Mouse (Mus musculus) hindbrain, embryonic 11.5 days (tissue): ENCODE results near the gene Ppp6r3. TPM values are rescaled to one million over a fixed set of nuclear protein-coding genes. Genes with fewer than 3 reads are reported as not detected.

Experiments used
- ATAC-seq: fragments of 200-750 bp; cut with Nextera tagmentation; 2 replicates; pipeline ENCODE4 v1.8.0; 2017; ENCODE audit warnings: mild to moderate bottlenecking, moderate TSS enrichment, moderate library complexity; ENCODE audit not compliant: low FRiP score
- DNase-seq: peaks from one replicate; pipeline ENCODE4 v3.0.0-alpha.2; 2015; ENCODE audit warnings: low spot score
- H3K27ac ChIP-seq: fragments of 300-500 bp; sonication (generic); 2 replicates; pipeline ENCODE4 v1.5.1; 2014; ENCODE audit warnings: mild to moderate bottlenecking, low read depth, low read length
- H3K27me3 ChIP-seq: fragments of 300-500 bp; sonication (generic); 2 replicates; pipeline ENCODE4 v1.6.1; 2014; ENCODE audit warnings: mild to moderate bottlenecking, low read length, moderate library complexity, mixed read lengths; ENCODE audit not compliant: control insufficient read depth, insufficient read depth
- H3K36me3 ChIP-seq: fragments of 300-500 bp; sonication (generic); 2 replicates; pipeline ENCODE4 v1.6.1; 2014; ENCODE audit warnings: mild to moderate bottlenecking, low read length, moderate library complexity, mixed read lengths; ENCODE audit not compliant: control insufficient read depth, insufficient read depth
- H3K4me1 ChIP-seq: fragments of 300-500 bp; sonication (generic); replicated peaks from 2 replicates; pipeline ENCODE4 v1.6.1; 2014; ENCODE audit warnings: low read length, mixed read lengths; ENCODE audit not compliant: control insufficient read depth, insufficient read depth
- H3K4me2 ChIP-seq: fragments of 300-500 bp; sonication (generic); replicated peaks from 2 replicates; pipeline ENCODE4 v1.6.1; 2014; ENCODE audit warnings: mild to moderate bottlenecking, low read depth, low read length
- H3K4me3 ChIP-seq: fragments of 300-500 bp; sonication (generic); 2 replicates; pipeline ENCODE4 v1.5.1; 2014; ENCODE audit warnings: low read depth, low read length
- H3K9ac ChIP-seq: fragments of 300-500 bp; sonication (generic); 2 replicates; pipeline ENCODE4 v1.6.1; 2014; ENCODE audit warnings: low read depth, low read length
- H3K9me3 ChIP-seq: fragments of 300-500 bp; sonication (generic); 2 replicates; pipeline ENCODE4 v1.6.1; 2016; ENCODE audit warnings: low read length; ENCODE audit not compliant: control insufficient read depth
- WGBS: fragments of 180-500 bp; shearing (Covaris S2); extraction: QIAGEN DNeasy Blood & Tissue Kit; methylation state at CpG from one replicate; pipeline ENCODE4 v1.1.7; 2014; 5-methylcytosine and 5-hydroxymethylcytosine counted together
- polyA plus RNA-seq: library from polyadenylated mRNA; unstranded; fragments of >200 nt; fragmentation: Nextera tagmentation; extraction: Ambion mirVana; gene quantifications from 2 replicates; pipeline ENCODE4 v1.2.1, GENCODE M21; 2014

Gene Ppp6r3
- polyA plus RNA-seq, 1 experiment from 2014 or later: 74.8 TPM

DNA sequence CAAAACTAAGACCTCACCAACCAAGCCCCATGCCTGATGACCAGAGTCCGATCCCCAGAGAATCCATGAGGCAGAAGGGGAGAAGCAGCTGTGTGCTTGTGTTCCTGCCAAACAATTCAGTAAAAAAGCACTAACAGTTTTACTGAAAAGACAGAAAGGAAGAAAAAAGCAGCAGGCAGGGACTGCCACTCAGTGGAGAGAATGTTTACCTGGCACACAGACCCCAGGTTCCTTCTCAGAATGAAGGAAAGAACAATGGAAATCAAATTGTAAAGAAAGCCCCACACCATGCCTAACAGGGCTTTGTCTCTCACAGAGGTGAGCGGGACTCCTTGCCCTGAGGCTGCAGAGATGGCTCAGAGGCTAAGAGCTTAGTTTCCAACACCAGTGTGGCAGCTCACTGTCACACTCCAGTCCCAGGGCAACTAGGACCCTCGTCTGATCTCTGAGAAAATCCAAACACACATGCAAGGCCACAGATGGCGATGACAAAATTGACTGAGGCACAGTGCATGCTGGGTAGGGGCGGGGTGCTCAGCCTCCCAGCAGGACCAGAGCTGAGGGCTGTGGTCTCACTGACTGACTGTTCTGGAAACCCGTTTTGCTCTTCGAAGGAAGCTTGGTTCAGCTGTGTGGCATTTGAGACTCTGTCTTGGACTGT, 146.3 kb downstream of the Ppp6r3 start:
- no peaks in the 10 kb centered on the region for H3K36me3 ChIP-seq
- H3K9me3 ChIP-seq: no peaks in the 10 kb centered on the region
- H3K4me2 ChIP-seq: no peak overlapping the region
- no peaks in the 10 kb centered on the region for H3K4me1 ChIP-seq
- no peak overlapping the region for H3K9ac ChIP-seq
- H3K27ac ChIP-seq: no peak overlapping the region
- H3K4me3 ChIP-seq: no peak overlapping the region
- H3K27me3 ChIP-seq: no peaks in the 10 kb centered on the region
- 53% methylated on average over 7 of the region's 7 CpGs for WGBS
- peak; percentile 33; the same call in 1 of the 2 replicates for ATAC-seq
- peak; percentile 32 for DNase-seq

DNA sequence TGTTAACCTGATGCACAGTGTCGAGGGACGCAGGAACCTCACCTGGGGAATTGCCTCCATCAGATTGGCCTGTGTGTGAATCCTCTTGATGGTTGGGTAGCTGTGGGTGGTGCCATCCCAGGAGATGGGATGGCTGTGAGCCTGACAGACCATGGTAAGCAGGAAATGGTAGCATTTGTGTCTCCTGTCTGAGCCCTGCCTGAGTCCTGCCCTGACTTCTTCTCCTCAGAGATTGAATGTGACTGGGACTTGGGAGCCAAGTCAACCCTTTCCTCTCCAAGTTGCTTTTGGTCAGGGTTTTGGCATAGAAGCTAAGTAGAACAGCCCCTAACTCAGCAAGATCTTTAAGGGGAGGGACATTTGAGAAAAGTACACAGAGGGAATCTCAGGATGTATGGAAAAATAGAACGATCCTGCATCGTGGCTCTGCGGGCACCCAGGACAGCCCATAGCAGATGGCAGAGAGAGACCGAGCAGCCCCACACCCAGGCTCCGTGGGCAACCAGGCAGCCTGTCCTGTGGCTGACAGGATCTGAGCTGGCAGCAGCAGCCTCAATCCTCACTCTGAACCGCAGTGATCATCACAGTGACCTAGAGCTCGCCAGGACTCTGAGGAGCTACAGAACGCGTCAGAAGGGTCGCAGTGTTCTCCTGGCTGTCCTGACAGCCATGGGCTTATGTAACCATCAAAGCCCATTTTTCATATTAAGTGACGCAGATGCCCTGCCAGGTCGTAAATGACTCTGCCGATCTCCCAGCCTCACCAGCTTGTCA, 147.3 kb downstream of the Ppp6r3 start:
- Histone ChIP-seq H3K9me3 (no peaks in the 10 kb centered on the region), H3K4me3 (no peak overlapping the region), H3K27me3 (no peaks in the 10 kb centered on the region), H3K4me2 (no peak overlapping the region), H3K9ac (no peak overlapping the region), H3K27ac (no peak overlapping the region), H3K36me3 (no peaks in the 10 kb centered on the region), H3K4me1 (no peaks in the 10 kb centered on the region)
- ATAC-seq (no peak), DNase-seq (no peak)
- WGBS: 87% methylated on average over 15 of the region's 15 CpGs

GRCm38 (mm10) chr19:3424214-3424613, 151.3 kb downstream of the Ppp6r3 start:
- Histone ChIP-seq H3K27ac (no peak overlapping the region), H3K4me3 (no peak overlapping the region), H3K27me3 (no peaks in the 10 kb centered on the region), H3K36me3 (no peaks in the 10 kb centered on the region), H3K9me3 (no peaks in the 10 kb centered on the region), H3K9ac (no peak overlapping the region), H3K4me1 (no peaks in the 10 kb centered on the region), H3K4me2 (no peak overlapping the region)
- DNase-seq (no peak), ATAC-seq (no peak)
- 91% methylated on average over 2 of the region's 2 CpGs for WGBS

GRCm38 (mm10) chr19:3422981-3423380, 152.6 kb downstream of the Ppp6r3 start:
- 68% methylated on average over 4 of the region's 4 CpGs for WGBS
- Histone ChIP-seq H3K9me3 (no peaks in the 10 kb centered on the region), H3K4me1 (no peaks in the 10 kb centered on the region), H3K9ac (no peak overlapping the region), H3K36me3 (no peaks in the 10 kb centered on the region), H3K4me3 (no peak overlapping the region), H3K27ac (0 out of 2 replicates have a peak overlapping the region, but pooled peaks have one; percentile 36), H3K27me3 (no peaks in the 10 kb centered on the region), H3K4me2 (no peak overlapping the region)
- DNase-seq: no peak
- no peak for ATAC-seq

- WGBS: 33% methylated on average over 6 of the region's 6 CpGs
- 0 out of 2 replicates have a peak overlapping the region, but pooled peaks have one; percentile 36 for H3K27ac ChIP-seq
- no peaks in the 10 kb centered on the region for H3K4me1 ChIP-seq
- peak; percentile 54 for ATAC-seq
- peak; percentile 40 for DNase-seq
- H3K4me2 ChIP-seq: no peak overlapping the region
- H3K27me3 ChIP-seq: no peaks in the 10 kb centered on the region
- no peak overlapping the region for H3K4me3 ChIP-seq
- no peaks in the 10 kb centered on the region for H3K36me3 ChIP-seq
- H3K9me3 ChIP-seq: no peaks in the 10 kb centered on the region
- no peak overlapping the region for H3K9ac ChIP-seq
Measured at GRCm38 (mm10) chr19:3422488-3422887, 153.1 kb downstream of the Ppp6r3 start.

DNA sequence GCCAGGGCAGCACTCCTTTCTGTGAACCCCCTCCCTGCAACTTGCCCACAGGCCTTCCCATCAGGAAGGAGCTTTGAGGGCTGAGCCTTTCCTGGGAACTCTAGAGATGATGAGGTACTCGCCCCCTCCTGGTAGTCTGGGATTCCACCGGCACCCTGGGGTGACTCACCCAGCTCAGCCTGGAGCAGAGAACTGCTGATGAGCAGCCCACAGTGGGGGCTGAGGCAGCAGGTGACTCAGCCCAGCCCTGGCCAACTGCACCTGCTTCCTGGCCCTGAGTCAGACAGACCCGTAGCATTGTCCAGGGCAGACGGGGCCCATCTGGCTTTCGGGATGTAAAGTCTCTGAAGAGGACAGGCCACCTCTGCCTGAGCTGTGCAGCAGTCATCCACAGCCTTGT, 156.3 kb downstream of the Ppp6r3 start:
- Histone ChIP-seq H3K4me1 (no peaks in the 10 kb centered on the region), H3K27ac (no peak overlapping the region), H3K36me3 (no peaks in the 10 kb centered on the region), H3K4me2 (no peak overlapping the region), H3K9me3 (no peaks in the 10 kb centered on the region), H3K9ac (no peak overlapping the region), H3K4me3 (no peak overlapping the region), H3K27me3 (peaks cover 10% of the 10 kb centered on the region)
- ATAC-seq (no peak), DNase-seq (no peak)
- WGBS: 74% methylated on average over 5 of the region's 5 CpGs

DNA sequence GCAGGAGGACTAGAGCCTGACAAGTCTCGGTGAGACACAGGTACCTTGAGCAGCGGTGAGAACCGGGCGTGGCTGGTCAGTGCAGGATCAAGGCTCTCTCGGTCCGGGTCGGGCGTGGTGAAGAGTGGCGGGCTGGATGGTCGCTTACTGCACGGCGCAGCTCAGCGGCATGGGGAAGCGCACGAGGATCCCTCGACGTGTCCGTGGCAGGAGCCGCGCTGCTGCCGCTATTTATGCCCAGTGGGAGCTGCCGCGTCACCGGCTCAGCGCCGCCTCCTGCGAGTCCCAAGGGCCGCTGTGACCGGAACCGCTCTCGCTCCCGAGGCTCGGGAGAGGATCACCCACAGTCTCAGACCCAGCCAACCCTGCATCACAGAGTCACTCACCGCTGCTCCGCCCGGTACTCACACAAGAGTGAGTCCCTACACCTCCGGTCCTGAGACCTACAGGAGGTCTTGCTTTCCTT, 161.2 kb downstream of the Ppp6r3 start, which contains the start of gene Gal:
TSS of gene Gal (minus strand) at position 277 of the 466 bp plus-strand sequence.
- H3K36me3 ChIP-seq: no peaks in the 10 kb centered on the region
- H3K9me3 ChIP-seq: no peaks in the 10 kb centered on the region
- 0 out of 2 replicates have a peak within 1 kb of the TSS, but pooled peaks have one; percentile 11 for H3K9ac ChIP-seq
- peak within 1 kb of the TSS; percentile 46 for H3K4me2 ChIP-seq
- peaks cover 19% of the 10 kb centered on the region for H3K27me3 ChIP-seq
- 6% methylated on average over 28 of the region's 37 CpGs for WGBS
- ATAC-seq (peak; percentile 33; the same call in 1 of the 2 replicates), DNase-seq (peak; percentile 42)
- H3K27ac ChIP-seq: no peak within 1 kb of the TSS
- no peaks in the 10 kb centered on the region for H3K4me1 ChIP-seq
- peak within 1 kb of the TSS; percentile 23 for H3K4me3 ChIP-seq

DNA sequence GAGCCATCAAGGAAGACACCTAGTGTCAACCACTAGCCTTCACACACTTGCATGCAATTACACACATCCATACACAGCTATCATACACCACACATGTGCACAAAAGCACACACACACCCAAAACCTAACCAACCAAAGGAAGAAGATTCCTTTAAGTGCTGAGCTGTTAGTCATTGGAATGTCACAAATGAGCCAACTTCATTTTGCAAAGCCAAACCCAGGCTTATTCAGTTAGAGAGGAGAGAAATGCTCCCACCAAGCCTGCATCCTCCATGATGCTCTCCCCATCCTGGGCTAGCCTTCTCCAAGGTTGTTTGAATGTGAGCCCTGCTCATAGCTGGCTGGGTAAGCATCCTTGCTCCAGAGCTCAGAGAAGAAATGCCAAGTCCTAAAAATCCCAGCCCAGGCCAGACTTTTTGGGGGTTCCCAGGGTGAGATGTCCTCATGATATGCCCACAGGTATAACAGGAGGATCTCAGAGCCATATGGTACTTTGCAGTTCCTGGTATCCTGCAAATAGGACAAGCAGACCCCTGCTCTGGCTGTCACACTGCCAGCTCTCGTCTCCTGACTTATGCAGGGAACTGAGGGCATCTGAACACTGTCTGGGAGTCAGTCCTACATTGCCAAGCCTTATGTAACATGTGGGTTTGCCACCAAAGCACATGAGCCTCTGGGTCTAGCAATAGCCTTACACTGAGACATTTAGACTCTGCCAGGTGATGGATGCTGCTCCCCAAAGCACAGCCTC, 169.8 kb downstream of the Ppp6r3 start:
- Histone ChIP-seq H3K36me3 (no peaks in the 10 kb centered on the region), H3K27ac (no peak overlapping the region)
- 71% methylated on average over 1 of the region's 1 CpGs for WGBS

More for the DNA sequence above, 169.8 kb downstream of the Ppp6r3 start:
- 0 out of 2 replicates have a peak, but pooled peaks cover 2% of the 10 kb centered on the region for H3K9me3 ChIP-seq
- H3K27me3 ChIP-seq: no peaks in the 10 kb centered on the region
- ATAC-seq (no peak), DNase-seq (no peak)
- H3K9ac ChIP-seq: no peak overlapping the region
- no peak overlapping the region for H3K4me3 ChIP-seq
- H3K4me1 ChIP-seq: no peaks in the 10 kb centered on the region
- H3K4me2 ChIP-seq: no peak overlapping the region
